Mouse (Mus musculus) 416B (cell line): ENCODE data around the gene Becn1.

Experiments used
- DNase-seq: peaks from one replicate; pipeline ENCODE4 v3.0.0; 2011; ENCODE audit warnings: low read depth

Becn1 gene

DNA sequence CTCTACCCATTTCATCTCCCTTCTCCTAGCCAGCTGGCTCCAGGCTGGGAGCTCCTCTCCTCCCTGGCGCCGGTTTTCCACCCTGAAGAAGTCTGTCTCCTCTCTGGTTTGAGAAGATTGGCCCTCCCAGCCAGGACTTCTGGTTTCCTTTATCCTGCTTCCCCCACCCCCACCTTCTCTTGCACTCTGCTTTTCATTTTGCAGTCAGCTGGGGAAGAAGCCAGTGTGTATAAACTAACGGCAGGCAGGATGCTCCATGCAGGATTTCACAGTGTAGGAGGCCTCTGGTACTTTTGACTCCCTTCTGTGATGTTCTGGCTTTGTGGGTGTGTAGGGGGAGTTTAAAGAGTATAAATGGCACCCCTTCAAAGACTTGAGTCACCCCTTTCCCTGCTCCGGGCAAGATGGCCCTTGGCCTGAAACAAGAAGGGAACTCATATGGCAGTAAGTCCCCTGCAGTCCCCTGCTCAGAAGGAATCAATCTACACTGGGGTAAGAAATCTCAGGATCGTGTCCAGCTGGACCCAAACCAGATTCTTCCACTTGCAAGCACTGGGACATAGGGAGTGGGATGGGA is 63.9 kb downstream of the Becn1 start:
- DNase-seq: no peak

GRCm38 (mm10) chr11:101236782-101237181 is 65.3 kb downstream of the Becn1 start:
- no peak for DNase-seq
